Mouse (Mus musculus) neural tube, embryonic 15.5 days (tissue): ENCODE measurements around the gene Sema4a. TPM values are rescaled to one million over a fixed set of nuclear protein-coding genes. Genes with fewer than 3 reads are reported as not detected.

Experiments used
- ATAC-seq: fragments of 200-750 bp; cut with Nextera tagmentation; 2 replicates; pipeline ENCODE4 v1.8.0; 2017; ENCODE audit warnings: mild to moderate bottlenecking, moderate TSS enrichment, moderate library complexity; ENCODE audit not compliant: low FRiP score
- H3K27ac ChIP-seq: fragments of 300-500 bp; sonication (generic); replicated peaks from 2 replicates; pipeline ENCODE4 v1.5.1; 2015; ENCODE audit warnings: mild to moderate bottlenecking, inconsistent platforms
- H3K27me3 ChIP-seq: fragments of 300-500 bp; sonication (generic); replicated peaks from 2 replicates; pipeline ENCODE4 v1.6.1; 2015; ENCODE audit warnings: inconsistent platforms
- H3K36me3 ChIP-seq: fragments of 300-500 bp; sonication (generic); 2 replicates; pipeline ENCODE4 v1.6.1; 2015; ENCODE audit warnings: inconsistent platforms
- H3K4me1 ChIP-seq: fragments of 300-500 bp; sonication (generic); 2 replicates; pipeline ENCODE4 v1.6.1; 2015; ENCODE audit warnings: inconsistent platforms
- H3K4me2 ChIP-seq: fragments of 300-500 bp; sonication (generic); 2 replicates; pipeline ENCODE4 v1.6.1; 2015; ENCODE audit warnings: inconsistent platforms, mild to moderate bottlenecking, moderate library complexity
- H3K4me3 ChIP-seq: fragments of 300-500 bp; sonication (generic); replicated peaks from 2 replicates; pipeline ENCODE4 v1.5.1; 2015; ENCODE audit warnings: mild to moderate bottlenecking, inconsistent platforms
- H3K9ac ChIP-seq: fragments of 300-500 bp; sonication (generic); replicated peaks from 2 replicates; pipeline ENCODE4 v1.6.1; 2015; ENCODE audit warnings: mild to moderate bottlenecking, inconsistent platforms
- H3K9me3 ChIP-seq: fragments of 300-500 bp; sonication (generic); replicated peaks from 2 replicates; pipeline ENCODE4 v1.6.1; 2016; ENCODE audit warnings: inconsistent platforms
- WGBS: fragments of 180-500 bp; shearing (Covaris S2); methylation state at CpG from one replicate; pipeline ENCODE4 v1.1.7; 2015; ENCODE audit warnings: mixed read lengths; 5-methylcytosine and 5-hydroxymethylcytosine counted together
- polyA plus RNA-seq: library from polyadenylated mRNA; unstranded; fragments of >200 nt; fragmentation: Nextera tagmentation; extraction: Ambion mirVana; gene quantifications from 2 replicates; pipeline ENCODE4 v1.2.1, GENCODE M21; 2015

Gene Sema4a
- polyA plus RNA-seq, 1 experiment from 2014 or later, result 28.8 TPM

DNA sequence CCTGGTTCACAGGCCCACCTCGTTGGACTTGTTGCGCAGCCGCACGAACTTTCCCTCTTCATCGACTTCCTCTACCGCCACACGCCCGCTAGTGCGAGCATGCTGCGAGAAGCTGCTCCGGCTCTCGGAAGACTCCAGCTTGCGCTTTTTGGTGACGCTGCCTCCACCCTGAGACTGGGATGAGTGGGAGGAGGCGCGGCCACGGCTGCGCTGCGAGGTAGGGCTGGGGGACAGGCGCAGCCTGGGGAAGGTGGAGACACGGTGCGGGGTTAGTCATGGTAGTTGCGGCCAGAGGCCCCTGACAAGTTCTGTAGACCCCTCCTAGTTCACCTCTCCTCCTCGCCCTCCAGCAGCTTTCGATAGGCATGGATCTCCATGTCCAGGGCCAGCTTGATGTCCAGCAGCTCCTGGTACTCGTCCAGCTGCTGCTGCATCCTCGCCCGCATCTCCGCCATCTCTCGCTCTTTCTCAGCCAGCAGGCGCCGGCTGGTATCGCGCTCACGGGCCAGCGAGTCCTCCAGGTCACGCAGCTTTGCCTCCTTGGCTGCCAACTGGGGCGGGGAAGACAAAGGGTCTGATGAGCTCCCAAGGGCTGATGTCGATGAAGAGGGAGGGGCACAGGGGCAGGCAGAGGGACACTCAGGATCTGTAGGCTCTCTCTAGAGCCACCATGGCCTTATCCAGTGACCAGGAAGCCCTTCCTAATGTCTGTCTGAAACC is 23.8 kb upstream of the Sema4a start:
- Histone ChIP-seq H3K9ac (no peak overlapping the region), H3K9me3 (no peaks in the 10 kb centered on the region), H3K27me3 (peaks cover 62% of the 10 kb centered on the region), H3K4me3 (no peak overlapping the region), H3K36me3 (peaks cover 39% of the 10 kb centered on the region), H3K4me2 (peak overlapping the region; percentile 23), H3K27ac (no peak overlapping the region), H3K4me1 (peaks cover 17% of the 10 kb centered on the region)
- no peak for ATAC-seq
- WGBS, result 18% methylated on average over 39 of the region's 39 CpGs

- 6% methylated on average over 5 of the region's 5 CpGs for WGBS
- no peak overlapping the region for H3K4me2 ChIP-seq
Observed at GRCm38 (mm10) chr3:88483621-88484020, 22.6 kb upstream of the Sema4a start.

GRCm38 (mm10) chr3:88483141-88483540 is 22.2 kb upstream of the Sema4a start:
- no peak overlapping the region for H3K9ac ChIP-seq
- peak; percentile 23; the same call in 1 of the 2 replicates for ATAC-seq
- H3K9me3 ChIP-seq, result no peaks in the 10 kb centered on the region
- H3K27me3 ChIP-seq, result peaks cover 62% of the 10 kb centered on the region
- H3K4me3 ChIP-seq, result no peak overlapping the region
- peaks cover 39% of the 10 kb centered on the region for H3K36me3 ChIP-seq
- no peak overlapping the region for H3K4me2 ChIP-seq
- 78% methylated on average over 8 of the region's 8 CpGs for WGBS
- peaks cover 14% of the 10 kb centered on the region for H3K4me1 ChIP-seq
- H3K27ac ChIP-seq, result no peak overlapping the region

More at GRCm38 (mm10) chr3:88483621-88484020, 22.6 kb upstream of the Sema4a start:
- H3K27me3 ChIP-seq, result peaks cover 62% of the 10 kb centered on the region
- H3K9me3 ChIP-seq, result no peaks in the 10 kb centered on the region
- peaks cover 39% of the 10 kb centered on the region for H3K36me3 ChIP-seq
- H3K9ac ChIP-seq, result no peak overlapping the region
- peak; percentile 69; the same call in 1 of the 2 replicates for ATAC-seq
- H3K4me1 ChIP-seq, result peaks cover 15% of the 10 kb centered on the region
- H3K27ac ChIP-seq, result no peak overlapping the region
- H3K4me3 ChIP-seq, result no peak overlapping the region

DNA sequence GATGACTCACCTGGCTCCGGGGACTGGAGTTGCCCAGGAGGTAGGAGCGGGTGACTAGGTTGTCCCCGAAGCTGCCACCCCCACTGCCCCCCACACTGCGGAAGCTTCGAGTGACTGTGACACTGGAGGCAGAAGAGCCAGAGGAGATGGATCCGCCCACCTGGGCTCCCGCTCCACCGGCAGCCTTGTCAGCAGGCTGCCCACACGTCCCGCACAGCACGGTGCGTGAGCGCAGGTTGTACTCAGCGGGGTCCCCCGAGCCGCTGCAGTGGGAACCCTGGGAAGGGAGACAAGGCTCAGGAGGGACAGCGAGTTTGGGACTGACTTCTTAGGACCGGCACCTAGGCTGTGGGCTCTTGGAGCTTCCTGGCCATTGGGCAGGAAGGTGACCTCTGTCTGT is 21.4 kb upstream of the Sema4a start:
- no peak overlapping the region for H3K4me2 ChIP-seq
- peaks cover 56% of the 10 kb centered on the region for H3K27me3 ChIP-seq
- whole genome bisulfite sequencing, result 38% methylated on average over 18 of the region's 18 CpGs
- no peak overlapping the region for H3K4me3 ChIP-seq
- no peak overlapping the region for H3K9ac ChIP-seq
- peaks cover 13% of the 10 kb centered on the region; the same call in 1 of the 2 replicates for H3K4me1 ChIP-seq
- no peak overlapping the region for H3K27ac ChIP-seq
- no peak for ATAC-seq
- H3K9me3 ChIP-seq, result no peaks in the 10 kb centered on the region
- H3K36me3 ChIP-seq, result peaks cover 33% of the 10 kb centered on the region

DNA sequence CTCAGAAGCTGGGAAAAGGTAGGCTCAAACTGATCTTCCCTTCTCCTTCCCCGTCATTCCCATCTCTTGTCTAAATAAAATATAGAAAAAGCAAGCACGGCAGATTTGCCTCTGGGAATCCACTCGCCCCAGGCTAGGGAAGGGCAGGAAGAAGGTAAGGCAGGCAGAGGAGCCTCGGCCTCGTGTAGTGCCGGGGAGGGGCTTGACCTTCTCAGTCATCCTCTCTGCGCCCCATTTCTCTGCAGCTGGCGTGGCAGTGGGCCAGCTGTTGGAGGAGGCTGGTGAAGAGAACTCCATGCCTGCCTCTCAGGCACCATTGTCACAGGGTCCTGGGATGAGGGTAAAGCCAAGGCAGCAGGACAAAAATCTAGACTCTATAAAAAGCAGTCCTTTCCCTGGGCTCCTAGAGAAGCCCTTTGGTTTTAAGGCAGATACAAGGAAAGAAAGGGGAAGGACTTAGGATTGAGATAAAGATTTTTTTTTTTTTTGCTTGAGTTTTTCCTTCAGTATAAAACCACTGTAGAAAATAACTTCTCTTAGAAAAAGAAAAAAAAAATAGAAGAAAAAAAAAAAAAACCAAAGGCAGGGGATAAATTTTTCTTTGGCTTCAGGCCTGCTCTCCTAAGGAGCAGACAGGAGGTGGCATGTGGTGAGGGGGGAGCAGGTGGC is 20.5 kb upstream of the Sema4a start:
- no peaks in the 10 kb centered on the region for H3K9me3 ChIP-seq
- H3K4me1 ChIP-seq, result peaks cover 13% of the 10 kb centered on the region; the same call in 1 of the 2 replicates
- no peak overlapping the region for H3K27ac ChIP-seq
- H3K4me3 ChIP-seq, result no peak overlapping the region
- no peak for ATAC-seq
- H3K4me2 ChIP-seq, result no peak overlapping the region
- H3K9ac ChIP-seq, result no peak overlapping the region
- peaks cover 25% of the 10 kb centered on the region for H3K36me3 ChIP-seq
- WGBS, result 42% methylated on average over 8 of the region's 8 CpGs
- peaks cover 47% of the 10 kb centered on the region for H3K27me3 ChIP-seq

DNA sequence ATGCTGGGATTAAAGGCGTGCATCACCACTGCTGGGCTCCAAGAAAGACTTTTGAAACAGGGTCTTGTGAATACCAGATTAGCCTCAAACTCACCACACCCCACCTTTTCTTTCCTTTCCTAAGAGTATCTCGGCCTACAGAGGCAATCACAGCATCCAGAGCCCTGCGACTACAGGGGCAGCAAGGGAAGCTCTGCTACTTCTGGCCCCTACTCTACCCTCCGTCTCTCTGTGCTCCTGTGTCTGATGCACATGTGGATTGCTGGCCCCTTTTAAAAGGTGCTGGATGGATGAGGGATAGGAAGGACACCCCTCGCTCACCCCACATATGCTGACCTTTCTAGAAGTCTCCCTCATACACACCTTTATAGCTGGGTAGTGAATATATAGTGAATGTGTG is 19.7 kb upstream of the Sema4a start:
- H3K9me3 ChIP-seq, result no peaks in the 10 kb centered on the region
- no peak for ATAC-seq
- no peak overlapping the region for H3K27ac ChIP-seq
- H3K4me2 ChIP-seq, result no peak overlapping the region
- H3K36me3 ChIP-seq, result peaks cover 16% of the 10 kb centered on the region
- WGBS, result 89% methylated on average over 5 of the region's 5 CpGs
- H3K27me3 ChIP-seq, result peaks cover 39% of the 10 kb centered on the region
- H3K4me1 ChIP-seq, result peaks cover 13% of the 10 kb centered on the region; the same call in 1 of the 2 replicates
- H3K4me3 ChIP-seq, result no peak overlapping the region
- H3K9ac ChIP-seq, result no peak overlapping the region

DNA sequence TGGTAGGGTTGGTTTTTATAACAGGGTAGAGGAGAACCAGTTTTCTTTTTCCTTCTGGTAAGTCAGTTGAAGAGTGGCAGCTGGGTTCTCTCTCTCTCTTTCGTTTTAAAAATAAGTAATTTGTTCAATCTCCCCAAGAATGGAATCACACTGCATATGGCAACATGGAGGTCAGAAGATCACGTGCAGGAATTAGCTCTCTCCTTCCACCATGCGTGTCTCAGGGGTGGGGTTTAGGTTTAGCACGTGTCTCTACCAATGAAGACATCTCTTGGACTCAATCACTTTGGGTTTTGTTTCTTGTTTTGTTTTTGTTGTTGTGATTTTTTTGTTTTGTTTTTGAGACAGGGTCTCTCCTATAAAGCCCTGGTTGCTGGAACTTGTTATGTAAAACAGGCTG is 18.8 kb upstream of the Sema4a start:
- H3K27me3 ChIP-seq, result peaks cover 31% of the 10 kb centered on the region
- no peak overlapping the region for H3K27ac ChIP-seq
- H3K9ac ChIP-seq, result no peak overlapping the region
- H3K4me3 ChIP-seq, result no peak overlapping the region
- no peaks in the 10 kb centered on the region for H3K9me3 ChIP-seq
- no peak for ATAC-seq
- no peak overlapping the region for H3K4me2 ChIP-seq
- 85% methylated on average over 4 of the region's 4 CpGs for WGBS
- peaks cover 13% of the 10 kb centered on the region; the same call in 1 of the 2 replicates for H3K4me1 ChIP-seq
- peaks cover 14% of the 10 kb centered on the region; the same call in 1 of the 2 replicates for H3K36me3 ChIP-seq

DNA sequence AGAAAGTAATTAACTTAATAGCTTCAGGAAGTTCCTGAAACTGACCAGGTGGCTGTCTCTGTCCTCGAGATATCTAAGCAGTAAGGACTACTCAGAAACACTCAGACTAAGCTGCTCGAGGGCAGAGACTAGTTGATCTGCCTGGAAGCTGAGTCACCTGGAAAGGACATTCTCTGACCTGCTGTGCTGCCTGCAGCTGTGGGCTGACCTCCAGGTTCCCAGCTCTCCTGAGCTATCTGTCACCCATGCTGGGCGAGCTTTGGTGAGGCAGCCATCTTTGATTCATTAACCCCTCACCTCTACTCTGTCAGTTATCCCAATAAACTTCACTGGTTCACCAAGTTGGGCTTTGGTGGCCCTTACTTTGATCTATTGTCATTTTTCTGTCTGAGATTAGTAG is 18.2 kb upstream of the Sema4a start:
- Histone ChIP-seq H3K36me3 (peaks cover 10% of the 10 kb centered on the region; the same call in 1 of the 2 replicates), H3K27ac (no peak overlapping the region), H3K4me1 (peaks cover 13% of the 10 kb centered on the region; the same call in 1 of the 2 replicates), H3K27me3 (peaks cover 24% of the 10 kb centered on the region), H3K9me3 (no peaks in the 10 kb centered on the region), H3K9ac (no peak overlapping the region), H3K4me3 (no peak overlapping the region), H3K4me2 (no peak overlapping the region)
- WGBS, result 66% methylated on average over 3 of the region's 3 CpGs
- no peak for ATAC-seq

- ATAC-seq, result peak; percentile 68
- no peaks in the 10 kb centered on the region for H3K9me3 ChIP-seq
- H3K4me3 ChIP-seq, result no peak overlapping the region
- H3K9ac ChIP-seq, result no peak overlapping the region
- no peak overlapping the region for H3K27ac ChIP-seq
- peaks cover 9% of the 10 kb centered on the region; the same call in 1 of the 2 replicates for H3K4me1 ChIP-seq
- WGBS, result 3% methylated on average over 8 of the region's 8 CpGs
- peaks cover 3% of the 10 kb centered on the region; the same call in 1 of the 2 replicates for H3K36me3 ChIP-seq
- H3K27me3 ChIP-seq, result peaks cover 10% of the 10 kb centered on the region
- H3K4me2 ChIP-seq, result no peak overlapping the region
Observed at GRCm38 (mm10) chr3:88477735-88478134, 16.8 kb upstream of the Sema4a start.

- Histone ChIP-seq H3K36me3 (no peaks in the 10 kb centered on the region), H3K27me3 (no peaks in the 10 kb centered on the region), H3K4me2 (no peak overlapping the region), H3K4me3 (no peak overlapping the region), H3K9ac (no peak overlapping the region), H3K4me1 (0 out of 2 replicates have a peak, but pooled peaks cover 2% of the 10 kb centered on the region), H3K9me3 (no peaks in the 10 kb centered on the region), H3K27ac (no peak overlapping the region)
- ATAC-seq, result no peak
- 68% methylated on average over 6 of the region's 6 CpGs for WGBS
Observed at GRCm38 (mm10) chr3:88476403-88476802, 15.4 kb upstream of the Sema4a start.

GRCm38 (mm10) chr3:88473571-88473970 is 12.6 kb upstream of the Sema4a start:
- Histone ChIP-seq H3K36me3 (no peaks in the 10 kb centered on the region), H3K9ac (no peak overlapping the region), H3K9me3 (no peaks in the 10 kb centered on the region), H3K4me3 (no peak overlapping the region), H3K27ac (no peak overlapping the region), H3K4me1 (no peaks in the 10 kb centered on the region), H3K4me2 (no peak overlapping the region), H3K27me3 (no peaks in the 10 kb centered on the region)
- 88% methylated on average over 1 of the region's 1 CpGs for WGBS
- ATAC-seq, result no peak

- Histone ChIP-seq H3K36me3 (no peaks in the 10 kb centered on the region), H3K27ac (no peak overlapping the region), H3K9me3 (no peaks in the 10 kb centered on the region), H3K4me2 (no peak overlapping the region), H3K4me3 (no peak overlapping the region), H3K4me1 (no peaks in the 10 kb centered on the region), H3K9ac (no peak overlapping the region), H3K27me3 (peaks cover 5% of the 10 kb centered on the region; the same call in 1 of the 2 replicates)
- 21% methylated on average over 5 of the region's 5 CpGs for WGBS
- no peak for ATAC-seq
Observed at GRCm38 (mm10) chr3:88473020-88473419, 12.0 kb upstream of the Sema4a start.
